Mouse (Mus musculus) liver, embryonic 14.5 days (tissue): Measurements from ENCODE around the gene Sh3gl3. TPM values are rescaled to one million over a fixed set of nuclear protein-coding genes. Genes with fewer than 3 reads are reported as not detected.

ENCODE experiments used
- ATAC-seq: fragments of 200-750 bp; cut with Nextera tagmentation; 2 replicates; pipeline ENCODE4 v1.8.0; 2017; ENCODE audit warnings: moderate number of reproducible peaks, mild to moderate bottlenecking, moderate library complexity; ENCODE audit not compliant: insufficient read depth
- DNase-seq, 3 experiments: peaks; one replicate each; pipeline ENCODE4 v3.0.0-alpha.2; 2012 to 2013; ENCODE audit warnings: low read depth in 3 of 3, low spot score in 3 of 3
- H3K27ac ChIP-seq: fragments of 300-500 bp; sonication (generic); 2 replicates; pipeline ENCODE4 v1.5.1; 2014; ENCODE audit warnings: moderate library complexity, mild to moderate bottlenecking, control low read depth, inconsistent platforms
- H3K27me3 ChIP-seq: fragments of 300-500 bp; sonication (generic); 2 replicates; pipeline ENCODE4 v1.6.1; 2014; ENCODE audit warnings: mild to moderate bottlenecking, low read length, moderate library complexity; ENCODE audit not compliant: control insufficient read depth, insufficient read depth
- H3K36me3 ChIP-seq: fragments of 300-500 bp; sonication (generic); replicated peaks from 2 replicates; pipeline ENCODE4 v1.6.1; 2014; ENCODE audit warnings: low read depth; ENCODE audit not compliant: control insufficient read depth, insufficient read depth
- H3K4me1 ChIP-seq, 2 experiments: fragments of 200-500 bp in 1 of 2; fragments of 300-500 bp in 1 of 2; sonication (generic) in 1 of 2; replicated peaks; 2 replicates each; pipeline ENCODE4 v1.6.1; 2012 to 2014; ENCODE audit warnings: antibody characterized with exemption in 1 of 2, inconsistent platforms in 1 of 2, low read length in 1 of 2; ENCODE audit not compliant: control insufficient read depth in 2 of 2, insufficient read depth in 2 of 2
- H3K4me2 ChIP-seq: fragments of 300-500 bp; sonication (generic); 2 replicates; pipeline ENCODE4 v1.6.1; 2014; ENCODE audit warnings: low read depth, mild to moderate bottlenecking, control low read depth, moderate library complexity
- H3K4me3 ChIP-seq, 2 experiments: fragments of 200-500 bp in 1 of 2; fragments of 300-500 bp in 1 of 2; sonication (generic) in 1 of 2; 2 replicates each; pipeline ENCODE4 v1.5.1; 2012 to 2014; ENCODE audit warnings: low read depth in 2 of 2, low read length in 2 of 2, mild to moderate bottlenecking in 2 of 2, control low read depth in 1 of 2, inconsistent platforms in 1 of 2, moderate library complexity in 1 of 2; ENCODE audit not compliant: insufficient read depth in 1 of 2
- H3K9ac ChIP-seq: fragments of 300-500 bp; sonication (generic); replicated peaks from 2 replicates; pipeline ENCODE4 v1.6.1; 2014; ENCODE audit warnings: mild to moderate bottlenecking, control low read depth, moderate library complexity
- H3K9me3 ChIP-seq: fragments of 300-500 bp; sonication (generic); 2 replicates; pipeline ENCODE4 v1.6.1; 2016; ENCODE audit warnings: low read length, mixed read lengths; ENCODE audit not compliant: control insufficient read depth
- CTCF ChIP-seq: IDR thresholded peaks from 2 replicates; pipeline ENCODE4 v1.5.1; 2016; ENCODE audit warnings: antibody characterized with exemption, low read depth, control low read depth
- EP300 ChIP-seq: IDR thresholded peaks from 2 replicates; pipeline ENCODE4 v1.6.1; 2016; ENCODE audit warnings: antibody characterized with exemption, low read depth
- WGBS: fragments of 180-500 bp; shearing (Covaris S2); extraction: QIAGEN DNeasy Blood & Tissue Kit; methylation state at CpG from one replicate; pipeline ENCODE4 v1.1.7; 2014; ENCODE audit not compliant: insufficient replicate concordance; 5-methylcytosine and 5-hydroxymethylcytosine counted together
- polyA plus RNA-seq, 2 experiments: library from polyadenylated mRNA; depleted of rRNA in 1 of 2; stranded (reverse) in 1 of 2; unstranded in 1 of 2; fragments of >200 nt; fragmentation: Nextera tagmentation in 1 of 2; extraction: Ambion mirVana in 1 of 2; gene quantifications; 2 replicates each; pipeline versions ENCODE4 v1.2.1 to v1.2.3; 2012 to 2014

Gene Sh3gl3
- 0.13 and 0.14 TPM in 2 replicates for polyA plus RNA-seq (2012; rRNA removed)
- polyA plus RNA-seq (2014; fragmentation: Nextera tagmentation; extraction: Ambion mirVana) = 0.09 TPM in 1 of 2 replicates, not detected in the other

DNA sequence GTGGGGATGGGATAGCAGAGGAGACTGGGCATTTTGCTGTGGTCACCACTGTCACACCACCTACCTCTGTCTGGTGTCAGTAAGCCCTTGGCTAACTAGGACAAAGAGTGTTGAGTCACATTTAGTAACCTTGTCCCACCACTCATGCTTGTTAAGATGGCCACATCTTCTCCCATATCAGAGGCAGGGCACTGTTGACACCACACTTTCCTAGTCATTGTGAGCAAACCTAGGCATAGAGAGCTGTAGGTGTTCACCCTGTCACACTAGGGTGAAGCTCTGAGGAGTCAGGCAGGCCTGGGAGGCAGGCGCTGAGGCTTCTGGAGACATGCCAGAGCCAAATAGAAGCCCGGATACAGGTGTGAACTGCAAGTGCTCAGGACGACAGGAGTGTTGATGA, at the start of gene Sh3gl3:
Gene Sh3gl3 (plus strand): TSS at position 301 of the 400 bp plus-strand sequence.
- H3K9ac ChIP-seq = no peak within 1 kb of the TSS
- ATAC-seq (no peak), DNase-seq (no peak)
- H3K4me3 ChIP-seq = peak within 1 kb of the TSS in 1 of 2 experiments; percentile 40; a peak in 3 of 4 replicates
- WGBS = 57% methylated on average over 3 of the region's 3 CpGs
- TF ChIP-seq EP300 (no peak), CTCF (no peak)
- no peaks in the 10 kb centered on the region for H3K9me3 ChIP-seq
- peaks cover 9% of the 10 kb centered on the region for H3K27me3 ChIP-seq
- H3K36me3 ChIP-seq = no peaks in the 10 kb centered on the region
- peak within 1 kb of the TSS; percentile 59 for H3K4me2 ChIP-seq
- no peak within 1 kb of the TSS for H3K27ac ChIP-seq
- no peaks in the 10 kb centered on the region for H3K4me1 ChIP-seq

DNA sequence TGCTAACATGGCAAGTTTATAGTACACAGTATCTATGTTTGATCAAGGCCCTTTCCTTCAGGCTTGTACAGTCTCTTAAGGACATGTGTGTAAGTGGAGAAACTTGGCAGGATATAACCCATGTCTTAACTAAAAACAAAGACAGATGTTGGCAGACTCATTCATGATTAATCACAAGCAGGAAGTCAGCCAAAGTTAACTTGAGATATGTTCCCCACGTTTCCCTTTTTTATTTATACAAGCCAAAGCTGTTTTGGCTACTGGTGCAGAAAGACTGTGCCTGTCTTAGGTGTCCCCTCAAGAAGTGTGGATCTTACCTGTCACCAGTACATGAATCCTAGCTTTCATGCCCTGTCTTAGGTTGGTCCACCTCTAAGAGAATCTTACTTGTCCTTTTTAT, 35.4 kb upstream of the Sh3gl3 start:
- 33% methylated on average over 1 of the region's 1 CpGs for WGBS
- no peak for ATAC-seq
- DNase-seq = no peak
- Histone ChIP-seq H3K9ac (no peak overlapping the region), H3K4me1 (no peaks in the 10 kb centered on the region), H3K4me3 (no peak overlapping the region), H3K27me3 (no peaks in the 10 kb centered on the region), H3K4me2 (no peak overlapping the region), H3K9me3 (no peaks in the 10 kb centered on the region), H3K36me3 (no peaks in the 10 kb centered on the region), H3K27ac (no peak overlapping the region)
- no peak for TF ChIP-seq CTCF
- TF ChIP-seq EP300 = no peak

DNA sequence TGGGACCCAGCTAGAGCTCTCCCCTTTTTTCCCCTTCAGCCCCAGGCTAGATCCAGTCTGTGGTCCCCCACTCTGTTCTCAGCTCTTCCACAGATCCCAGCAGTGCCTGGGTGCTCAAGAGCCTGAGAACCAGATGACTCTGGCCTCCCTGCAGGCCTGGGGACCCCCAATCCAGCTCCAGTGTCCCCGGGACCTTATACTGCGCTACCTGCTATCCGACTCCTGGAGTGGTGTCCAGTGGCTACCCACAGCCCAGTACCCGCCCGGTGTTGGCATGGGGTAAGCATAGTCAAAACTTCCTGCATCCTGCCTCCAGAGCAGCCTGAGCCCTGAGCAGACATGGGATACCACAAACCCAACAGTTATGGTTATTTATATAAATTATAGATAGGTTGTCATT, 26.5 kb upstream of the Sh3gl3 start:
- no peak overlapping the region for H3K4me2 ChIP-seq
- DNase-seq = no peak
- no peaks in the 10 kb centered on the region for H3K9me3 ChIP-seq
- TF ChIP-seq EP300 (no peak), CTCF (no peak)
- H3K27me3 ChIP-seq = no peaks in the 10 kb centered on the region
- no peaks in the 10 kb centered on the region for H3K36me3 ChIP-seq
- no peak for ATAC-seq
- H3K27ac ChIP-seq = no peak overlapping the region
- WGBS = 66% methylated on average over 5 of the region's 5 CpGs
- H3K4me1 ChIP-seq = no peaks in the 10 kb centered on the region
- H3K4me3 ChIP-seq = no peak overlapping the region
- no peak overlapping the region for H3K9ac ChIP-seq

DNA sequence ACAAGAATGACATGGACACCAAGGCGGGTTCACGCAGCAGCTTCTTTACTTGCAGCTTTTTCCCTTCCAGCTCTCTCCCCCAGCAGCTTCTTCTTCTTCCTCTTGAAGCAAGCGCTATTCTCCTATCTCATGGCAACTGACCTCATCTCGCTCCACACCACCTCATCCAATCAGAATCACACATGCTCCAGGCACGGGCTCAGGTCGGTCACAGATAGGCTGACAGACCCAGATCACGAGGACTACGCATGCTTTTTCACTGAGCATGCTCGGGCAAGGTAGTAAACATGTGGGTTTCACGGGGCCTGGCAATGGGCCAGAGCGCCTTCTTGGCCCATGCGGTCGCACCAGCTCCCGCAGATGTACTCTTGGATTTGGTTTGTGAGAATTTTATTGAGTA, 9.0 kb upstream of the Sh3gl3 start:
- Histone ChIP-seq H3K27ac (no peak overlapping the region), H3K27me3 (no peaks in the 10 kb centered on the region), H3K4me2 (no peak overlapping the region), H3K36me3 (no peaks in the 10 kb centered on the region), H3K4me3 (no peak overlapping the region), H3K4me1 (no peaks in the 10 kb centered on the region), H3K9ac (no peak overlapping the region), H3K9me3 (no peaks in the 10 kb centered on the region)
- DNase-seq (no peak), ATAC-seq (no peak)
- WGBS = 77% methylated on average over 14 of the region's 14 CpGs
- TF ChIP-seq EP300 (no peak), CTCF (no peak)

DNA sequence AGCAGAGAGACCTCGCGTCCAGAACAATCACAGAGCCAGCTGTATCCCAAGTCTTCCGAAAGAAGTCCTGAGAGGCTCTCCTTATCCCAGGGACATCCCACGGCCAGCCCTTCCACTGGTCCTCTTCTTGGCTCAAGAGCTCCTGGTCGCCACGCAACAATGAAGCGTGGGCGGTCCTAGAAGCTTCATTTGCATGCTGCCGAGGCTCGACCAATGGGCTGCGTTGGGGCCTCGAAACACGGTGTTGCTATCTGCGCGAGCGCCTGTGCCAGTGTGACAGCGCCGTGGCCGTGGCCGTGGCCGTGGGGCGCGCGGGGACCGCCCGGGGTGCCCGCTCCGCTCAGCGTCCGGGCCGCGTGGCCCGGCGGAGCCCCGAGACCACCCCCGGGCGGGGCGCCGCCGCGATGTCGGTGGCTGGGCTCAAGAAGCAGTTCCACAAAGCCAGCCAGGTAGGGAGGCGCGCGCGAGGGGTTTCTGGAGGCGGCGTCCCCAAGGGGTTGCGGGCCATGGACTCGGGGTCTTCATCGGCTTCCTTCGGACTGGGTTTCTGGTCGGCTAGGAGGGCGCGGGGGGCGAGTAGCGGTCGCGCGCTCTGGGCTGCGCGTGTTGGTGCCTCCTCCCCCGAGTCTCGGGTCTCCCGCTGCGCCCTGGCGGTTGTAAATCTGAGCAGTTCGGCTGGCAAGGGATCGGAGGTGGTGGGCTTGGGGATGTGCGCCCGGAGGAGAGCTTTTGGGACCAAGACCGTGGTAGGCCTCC, 1.1 kb downstream of the Sh3gl3 start:
- ATAC-seq (peak; percentile 41; the same call in 1 of the 2 replicates), DNase-seq (peak in 2 of 3 experiments; percentile 6 to 13)
- Histone ChIP-seq H3K9me3 (no peaks in the 10 kb centered on the region), H3K9ac (no peak overlapping the region), H3K4me3 (peak overlapping the region in 1 of 2 experiments; percentile 40; a peak in 3 of 4 replicates), H3K27ac (no peak overlapping the region), H3K4me1 (no peaks in the 10 kb centered on the region), H3K36me3 (no peaks in the 10 kb centered on the region), H3K27me3 (peaks cover 9% of the 10 kb centered on the region), H3K4me2 (peak overlapping the region; percentile 59)
- no peak for TF ChIP-seq CTCF
- WGBS = under 1% methylated on average over 72 of the region's 72 CpGs
